Mouse (Mus musculus) heart, postnatal 0 days (tissue): ENCODE data around the gene Wasf2. TPM values are rescaled to one million over a fixed set of nuclear protein-coding genes. Genes with fewer than 3 reads are reported as not detected.

Experiments
- ATAC-seq: fragments of 200-750 bp; cut with Nextera tagmentation; 2 replicates; pipeline ENCODE4 v1.8.0; 2017; ENCODE audit warnings: low read depth, moderate number of reproducible peaks, moderate library complexity; ENCODE audit not compliant: insufficient read depth
- DNase-seq: peaks from one replicate; pipeline ENCODE4 v3.0.0-alpha.2; 2016; ENCODE audit warnings: low spot score
- H3K27ac ChIP-seq: fragments of 300-500 bp; sonication (generic); 2 replicates; pipeline ENCODE4 v1.5.1; 2014; ENCODE audit warnings: low read depth, mild to moderate bottlenecking
- H3K27me3 ChIP-seq: fragments of 300-500 bp; sonication (generic); 2 replicates; pipeline ENCODE4 v1.6.1; 2014; ENCODE audit warnings: low read length, mixed read lengths; ENCODE audit not compliant: control insufficient read depth, insufficient read depth
- H3K36me3 ChIP-seq: fragments of 300-500 bp; sonication (generic); replicated peaks from 2 replicates; pipeline ENCODE4 v1.6.1; 2014; ENCODE audit warnings: low read length, mixed read lengths; ENCODE audit not compliant: control insufficient read depth, insufficient read depth
- H3K4me1 ChIP-seq: fragments of 300-500 bp; sonication (generic); 2 replicates; pipeline ENCODE4 v1.6.1; 2014; ENCODE audit warnings: antibody characterized with exemption; ENCODE audit not compliant: control insufficient read depth, insufficient read depth
- H3K4me2 ChIP-seq: fragments of 300-500 bp; sonication (generic); 2 replicates; pipeline ENCODE4 v1.6.1; 2014; ENCODE audit warnings: low read depth, mild to moderate bottlenecking, low read length, moderate library complexity
- H3K4me3 ChIP-seq: fragments of 300-500 bp; sonication (generic); 2 replicates; pipeline ENCODE4 v1.5.1; 2014; ENCODE audit warnings: low read depth, low read length
- H3K9ac ChIP-seq: fragments of 300-500 bp; sonication (generic); replicated peaks from 2 replicates; pipeline ENCODE4 v1.6.1; 2014; ENCODE audit warnings: low read depth, low read length, mixed read lengths
- H3K9me3 ChIP-seq: fragments of 300-500 bp; sonication (generic); replicated peaks from 2 replicates; pipeline ENCODE4 v1.6.1; 2016; ENCODE audit warnings: low read length; ENCODE audit not compliant: control insufficient read depth
- CTCF ChIP-seq: IDR thresholded peaks from 2 replicates; pipeline ENCODE4 v1.5.1; 2016; ENCODE audit warnings: antibody characterized with exemption, control low read depth, low read depth
- EP300 ChIP-seq: IDR thresholded peaks from 2 replicates; pipeline ENCODE4 v1.6.1; 2016; ENCODE audit warnings: antibody characterized with exemption, low read depth
- WGBS: fragments of 180-500 bp; shearing (Covaris S2); extraction: QIAGEN DNeasy Blood & Tissue Kit; methylation state at CpG from one replicate; pipeline ENCODE4 v1.1.7; 2014; 5-methylcytosine and 5-hydroxymethylcytosine counted together
- polyA plus RNA-seq: library from polyadenylated mRNA; unstranded; fragments of >200 nt; fragmentation: Nextera tagmentation; extraction: Ambion mirVana; gene quantifications from 2 replicates; pipeline ENCODE4 v1.2.1, GENCODE M21; 2015
- total RNA-seq: library from RNA; depleted of rRNA; stranded (reverse); fragments of >200 nt; gene quantifications from 2 replicates; pipeline ENCODE4 v1.2.3, GENCODE M21; 2014; ENCODE audit warnings: low replicate concordance

The Wasf2 gene
- total and polyA plus RNA-seq, 2 experiments from 2014 or later, result 54.5 to 62.4 TPM

- 75% methylated on average over 9 of the region's 9 CpGs for WGBS
- no peak overlapping the region for H3K27ac ChIP-seq
- no peak for DNase-seq
Measured at GRCm38 (mm10) chr4:133101751-133102150, 28.6 kb upstream of the Wasf2 start.

GRCm38 (mm10) chr4:133103525-133104193 is 26.6 kb upstream of the Wasf2 start:
- no peak for DNase-seq
- H3K36me3 ChIP-seq, result no peaks in the 10 kb centered on the region
- no peak overlapping the region for H3K9ac ChIP-seq
- peak overlapping the region; percentile 50 for H3K27ac ChIP-seq
- no peak overlapping the region for H3K4me2 ChIP-seq
- H3K9me3 ChIP-seq, result no peaks in the 10 kb centered on the region
- H3K4me1 ChIP-seq, result peaks cover 19% of the 10 kb centered on the region
- 23% methylated on average over 15 of the region's 16 CpGs for WGBS
- TF ChIP-seq CTCF, result no peak
- TF ChIP-seq EP300, result no peak
- no peak overlapping the region for H3K4me3 ChIP-seq
- ATAC-seq, result 0 out of 2 replicates have a peak, but pooled peaks have one; percentile 45
- H3K27me3 ChIP-seq, result no peaks in the 10 kb centered on the region

More at GRCm38 (mm10) chr4:133101751-133102150, 28.6 kb upstream of the Wasf2 start:
- Histone ChIP-seq H3K9ac (no peak overlapping the region), H3K4me1 (0 out of 2 replicates have a peak, but pooled peaks cover 6% of the 10 kb centered on the region), H3K27me3 (no peaks in the 10 kb centered on the region), H3K4me3 (no peak overlapping the region), H3K9me3 (no peaks in the 10 kb centered on the region), H3K4me2 (no peak overlapping the region), H3K36me3 (no peaks in the 10 kb centered on the region)
- no peak for ATAC-seq
- TF ChIP-seq CTCF (no peak), EP300 (no peak)

GRCm38 (mm10) chr4:133104194-133104569 is 26.1 kb upstream of the Wasf2 start:
- DNase-seq (no peak), ATAC-seq (peak; percentile 24; the same call in 1 of the 2 replicates)
- H3K4me2 ChIP-seq, result 0 out of 2 replicates have a peak overlapping the region, but pooled peaks have one; percentile 21
- peaks cover 23% of the 10 kb centered on the region for H3K4me1 ChIP-seq
- H3K9ac ChIP-seq, result no peak overlapping the region
- no peaks in the 10 kb centered on the region for H3K36me3 ChIP-seq
- no peaks in the 10 kb centered on the region for H3K9me3 ChIP-seq
- TF ChIP-seq CTCF (no peak), EP300 (no peak)
- H3K27ac ChIP-seq, result peak overlapping the region; percentile 50
- no peaks in the 10 kb centered on the region for H3K27me3 ChIP-seq
- 33% methylated on average over 10 of the region's 10 CpGs for WGBS
- H3K4me3 ChIP-seq, result no peak overlapping the region

GRCm38 (mm10) chr4:133106691-133107090 is 23.6 kb upstream of the Wasf2 start:
- Histone ChIP-seq H3K36me3 (no peaks in the 10 kb centered on the region), H3K27me3 (no peaks in the 10 kb centered on the region), H3K9ac (no peak overlapping the region), H3K4me2 (no peak overlapping the region), H3K9me3 (no peaks in the 10 kb centered on the region), H3K4me1 (peaks cover 23% of the 10 kb centered on the region), H3K4me3 (no peak overlapping the region), H3K27ac (no peak overlapping the region)
- no peak for TF ChIP-seq CTCF
- TF ChIP-seq EP300, result no peak
- no peak for ATAC-seq
- no peak for DNase-seq
- WGBS, result 98% methylated on average over 7 of the region's 7 CpGs

GRCm38 (mm10) chr4:133107788-133108281 is 22.5 kb upstream of the Wasf2 start:
- Histone ChIP-seq H3K9me3 (no peaks in the 10 kb centered on the region), H3K27ac (peak overlapping the region; percentile 67), H3K36me3 (no peaks in the 10 kb centered on the region), H3K9ac (no peak overlapping the region), H3K4me3 (no peak overlapping the region), H3K27me3 (no peaks in the 10 kb centered on the region), H3K4me1 (peaks cover 23% of the 10 kb centered on the region), H3K4me2 (no peak overlapping the region)
- WGBS, result 29% methylated on average over 13 of the region's 13 CpGs
- DNase-seq (peak; percentile 51), ATAC-seq (peak; percentile 48)
- TF ChIP-seq EP300, result no peak
- TF ChIP-seq CTCF, result peak; percentile 34
